Mouse (Mus musculus) midbrain, embryonic 11.5 days (tissue): Measurements from ENCODE around the gene Aplnr. TPM values are rescaled to one million over a fixed set of nuclear protein-coding genes. Genes with fewer than 3 reads are reported as not detected.

Experiments used
- ATAC-seq: fragments of 200-750 bp; cut with Nextera tagmentation; 2 replicates; pipeline ENCODE4 v1.8.0; 2017; ENCODE audit warnings: moderate TSS enrichment, moderate library complexity; ENCODE audit not compliant: low FRiP score
- DNase-seq: peaks from one replicate; pipeline ENCODE4 v3.0.0; 2015; ENCODE audit warnings: low spot score; ENCODE audit errors: missing footprints
- H3K27ac ChIP-seq: fragments of 300-500 bp; sonication (generic); 2 replicates; pipeline ENCODE4 v1.5.1; 2014; ENCODE audit warnings: low read depth, low read length
- H3K27me3 ChIP-seq: fragments of 300-500 bp; sonication (generic); 2 replicates; pipeline ENCODE4 v1.6.1; 2014; ENCODE audit warnings: mild to moderate bottlenecking, low read length, moderate library complexity, mixed read lengths; ENCODE audit not compliant: control insufficient read depth, insufficient read depth
- H3K36me3 ChIP-seq: fragments of 300-500 bp; sonication (generic); 2 replicates; pipeline ENCODE4 v1.6.1; 2014; ENCODE audit warnings: mild to moderate bottlenecking, low read length, moderate library complexity, mixed read lengths; ENCODE audit not compliant: control insufficient read depth, insufficient read depth
- H3K4me1 ChIP-seq: fragments of 300-500 bp; sonication (generic); 2 replicates; pipeline ENCODE4 v1.6.1; 2014; ENCODE audit warnings: low read length; ENCODE audit not compliant: control insufficient read depth, insufficient read depth
- H3K4me2 ChIP-seq: fragments of 300-500 bp; sonication (generic); 2 replicates; pipeline ENCODE4 v1.6.1; 2014; ENCODE audit warnings: mild to moderate bottlenecking, moderate library complexity
- H3K4me3 ChIP-seq: fragments of 300-500 bp; sonication (generic); 2 replicates; pipeline ENCODE4 v1.5.1; 2014; ENCODE audit warnings: low read depth, low read length
- H3K9ac ChIP-seq: fragments of 300-500 bp; sonication (generic); 2 replicates; pipeline ENCODE4 v1.6.1; 2014; ENCODE audit warnings: low read length
- H3K9me3 ChIP-seq: fragments of 300-500 bp; sonication (generic); 2 replicates; pipeline ENCODE4 v1.6.1; 2016; ENCODE audit warnings: low read length; ENCODE audit not compliant: control insufficient read depth
- whole genome bisulfite sequencing: fragments of 180-500 bp; shearing (Covaris S2); extraction: QIAGEN DNeasy Blood & Tissue Kit; methylation state at CpG from one replicate; pipeline ENCODE4 v1.1.7; 2014; 5-methylcytosine and 5-hydroxymethylcytosine counted together
- polyA plus RNA-seq: library from polyadenylated mRNA; unstranded; fragments of >200 nt; fragmentation: Nextera tagmentation; extraction: Ambion mirVana; gene quantifications from 2 replicates; pipeline ENCODE4 v1.2.1, GENCODE M21; 2014

The Aplnr gene
- polyA plus RNA-seq, 1 experiment from 2014 or later, result 29.8 TPM

GRCm38 (mm10) chr2:85105426-85106013, 30.5 kb upstream of the Aplnr start:
- no peak for DNase-seq
- Histone ChIP-seq H3K4me1 (no peaks in the 10 kb centered on the region), H3K27me3 (no peaks in the 10 kb centered on the region), H3K36me3 (no peaks in the 10 kb centered on the region), H3K4me2 (no peak overlapping the region), H3K4me3 (no peak overlapping the region), H3K27ac (no peak overlapping the region), H3K9ac (no peak overlapping the region), H3K9me3 (no peaks in the 10 kb centered on the region; the same call in 1 of the 2 replicates)
- WGBS, result 87% methylated on average over 11 of the region's 11 CpGs
- no peak for ATAC-seq

GRCm38 (mm10) chr2:85106068-85106790, 29.8 kb upstream of the Aplnr start:
- H3K9ac ChIP-seq, result no peak overlapping the region
- 82% methylated on average over 7 of the region's 7 CpGs for WGBS
- H3K4me3 ChIP-seq, result no peak overlapping the region
- no peak overlapping the region for H3K27ac ChIP-seq
- H3K9me3 ChIP-seq, result no peaks in the 10 kb centered on the region
- H3K36me3 ChIP-seq, result no peaks in the 10 kb centered on the region
- no peak for ATAC-seq
- H3K4me1 ChIP-seq, result no peaks in the 10 kb centered on the region
- no peaks in the 10 kb centered on the region for H3K27me3 ChIP-seq
- no peak for DNase-seq
- no peak overlapping the region for H3K4me2 ChIP-seq

DNA sequence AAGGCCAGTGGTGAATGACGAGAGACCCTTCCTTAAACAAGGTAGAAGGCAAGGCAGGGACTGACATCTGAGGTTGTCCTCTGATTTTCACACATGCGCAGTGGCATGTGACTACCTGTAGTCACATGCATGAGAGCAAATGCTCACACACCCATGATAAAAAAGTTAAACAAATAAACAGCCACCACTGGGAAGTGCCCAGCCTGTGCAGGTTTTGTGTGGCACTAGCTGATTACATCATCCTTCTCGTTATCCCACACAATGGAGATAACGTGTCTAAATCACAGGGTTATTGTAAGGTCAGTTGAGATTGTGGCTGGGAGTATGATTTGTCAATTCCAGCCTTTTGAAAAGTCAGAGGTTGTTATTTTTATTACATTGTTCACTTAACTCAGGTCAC, 29.1 kb upstream of the Aplnr start:
- Histone ChIP-seq H3K36me3 (no peaks in the 10 kb centered on the region), H3K4me2 (no peak overlapping the region), H3K27ac (no peak overlapping the region), H3K9me3 (no peaks in the 10 kb centered on the region), H3K27me3 (no peaks in the 10 kb centered on the region), H3K9ac (no peak overlapping the region), H3K4me1 (no peaks in the 10 kb centered on the region), H3K4me3 (no peak overlapping the region)
- ATAC-seq (no peak), DNase-seq (no peak)
- 87% methylated on average over 4 of the region's 4 CpGs for WGBS

- H3K27me3 ChIP-seq, result no peaks in the 10 kb centered on the region
- WGBS, result 82% methylated on average over 9 of the region's 9 CpGs
- ATAC-seq, result no peak
- DNase-seq, result no peak
- H3K36me3 ChIP-seq, result no peaks in the 10 kb centered on the region
- H3K4me3 ChIP-seq, result no peak overlapping the region
- no peak overlapping the region for H3K4me2 ChIP-seq
- no peak overlapping the region for H3K9ac ChIP-seq
- H3K27ac ChIP-seq, result no peak overlapping the region
- no peaks in the 10 kb centered on the region for H3K9me3 ChIP-seq
- H3K4me1 ChIP-seq, result no peaks in the 10 kb centered on the region
These were observed 25.6 kb upstream of the Aplnr start for GRCm38 (mm10) chr2:85110288-85110875.

GRCm38 (mm10) chr2:85123187-85123868, 12.7 kb upstream of the Aplnr start:
- WGBS, result 33% methylated on average over 5 of the region's 5 CpGs
- Histone ChIP-seq H3K4me3 (no peak overlapping the region), H3K4me1 (no peaks in the 10 kb centered on the region), H3K9ac (no peak overlapping the region), H3K27ac (no peak overlapping the region), H3K9me3 (no peaks in the 10 kb centered on the region), H3K4me2 (no peak overlapping the region), H3K36me3 (no peaks in the 10 kb centered on the region), H3K27me3 (no peaks in the 10 kb centered on the region)
- ATAC-seq, result peak; percentile 66
- peak; percentile 93 for DNase-seq

GRCm38 (mm10) chr2:85123869-85124535, 12.0 kb upstream of the Aplnr start:
- no peak overlapping the region for H3K4me3 ChIP-seq
- H3K27ac ChIP-seq, result no peak overlapping the region
- H3K27me3 ChIP-seq, result no peaks in the 10 kb centered on the region
- no peaks in the 10 kb centered on the region for H3K9me3 ChIP-seq
- ATAC-seq, result peak; percentile 92
- peak; percentile 96 for DNase-seq
- H3K4me1 ChIP-seq, result no peaks in the 10 kb centered on the region
- H3K9ac ChIP-seq, result no peak overlapping the region
- no peak overlapping the region for H3K4me2 ChIP-seq
- H3K36me3 ChIP-seq, result no peaks in the 10 kb centered on the region
- WGBS, result 45% methylated on average over 1 of the region's 1 CpGs

- 45% methylated on average over 6 of the region's 6 CpGs for WGBS
- no peak overlapping the region for H3K27ac ChIP-seq
- peaks cover 3% of the 10 kb centered on the region; the same call in 1 of the 2 replicates for H3K4me1 ChIP-seq
These were observed 6.5 kb upstream of the Aplnr start for GRCm38 (mm10) chr2:85129496-85129971.

DNA sequence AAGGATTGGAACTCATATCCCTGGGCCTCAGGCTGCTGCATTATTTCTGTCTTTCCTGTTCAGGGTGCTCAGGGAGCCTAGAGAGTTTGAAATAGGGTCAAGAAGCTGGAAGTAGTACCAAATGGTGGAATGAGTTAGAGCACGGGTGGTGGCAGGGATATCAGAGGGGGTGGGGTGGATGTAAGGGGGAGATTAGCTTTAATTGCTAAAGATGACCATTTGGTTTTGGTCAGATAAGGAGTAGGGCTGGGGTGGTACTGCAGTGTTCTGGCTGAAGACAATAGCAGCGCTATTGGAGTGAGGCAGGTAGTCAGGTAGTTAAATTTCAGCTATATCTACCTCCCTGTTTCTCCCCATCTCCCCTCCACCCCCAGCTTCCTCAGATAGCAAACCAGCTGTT, 4.8 kb upstream of the Aplnr start:
- no peak overlapping the region for H3K4me2 ChIP-seq
- H3K4me1 ChIP-seq, result peaks cover 3% of the 10 kb centered on the region; the same call in 1 of the 2 replicates
- H3K9me3 ChIP-seq, result no peaks in the 10 kb centered on the region
- no peak overlapping the region for H3K9ac ChIP-seq
- ATAC-seq (no peak), DNase-seq (no peak)
- no peaks in the 10 kb centered on the region; the same call in 1 of the 2 replicates for H3K27me3 ChIP-seq
- no peak overlapping the region for H3K4me3 ChIP-seq
- H3K36me3 ChIP-seq, result no peaks in the 10 kb centered on the region
- no peak overlapping the region for H3K27ac ChIP-seq
- WGBS, result 25% methylated on average over 2 of the region's 2 CpGs

More at GRCm38 (mm10) chr2:85129496-85129971, 6.5 kb upstream of the Aplnr start:
- Histone ChIP-seq H3K36me3 (no peaks in the 10 kb centered on the region), H3K27me3 (no peaks in the 10 kb centered on the region), H3K9ac (no peak overlapping the region), H3K4me2 (no peak overlapping the region), H3K9me3 (no peaks in the 10 kb centered on the region), H3K4me3 (no peak overlapping the region)
- 0 out of 2 replicates have a peak, but pooled peaks have one; percentile 14 for ATAC-seq
- no peak for DNase-seq
